Comparison of ENCODE assay signal across 8 mouse cellular contexts in genomic region chr4:136310229-136311041, GRCm38 (mm10). TPM values are rescaled to one million over a fixed set of nuclear protein-coding genes. Genes with fewer than 3 reads are reported as not detected.
DNase-seq lines count a peak whose midpoint lies in the region; ATAC-seq and TF ChIP-seq lines count a peak whose summit lies in the region.

TSS of gene Hnrnpr (plus strand) at chr4:136310942.

- peak within 1 kb of the TSS; percentile 84 to 98 for H3K4me3 ChIP-seq in ES-E14 (ENCODE audit: insufficient read depth in 1 of 2, low read depth in 1 of 2, low read length in 2 of 2, poor library complexity in 1 of 2, severe bottlenecking in 1 of 2)
- peak within 1 kb of the TSS; percentile 86 for H3K4me3 ChIP-seq in forebrain, embryonic 15.5 days
- peak within 1 kb of the TSS; percentile 92 for H3K4me3 ChIP-seq in lung, adult 2 months (replicated peaks; ENCODE audit: extremely low read depth, low read depth, low read length)

- WGBS in forebrain, embryonic 15.5 days = under 1% methylated on average over 65 of the region's 65 CpGs
- under 1% methylated on average over 63 of the region's 65 CpGs for WGBS in lung, adult 2 months

- TF ChIP-seq POLR2A in lung, adult 2 months (IDR thresholded peaks at IDR 0.05; ENCODE audit: borderline replicate concordance, extremely low read depth, low read depth, low read length) = peak; percentile 22; the same call in 1 of the 2 replicates

- ATAC-seq in forebrain, embryonic 15.5 days (replicated peaks) = peak; percentile 100
- ATAC-seq in neutrophil, adult 5-6 weeks (ENCODE audit: extremely low read depth, insufficient number of reproducible peaks, low FRiP score, poor library complexity, severe bottlenecking) = peak; percentile 99

- in situ Hi-C loops in ES-E14 (cut with MboI; ENCODE audit: low sequenced_read_pairs in 2 of 2, unreplicated experiment in 2 of 2) = no loop called here

- no peaks in the 10 kb centered on the region for H3K36me3 ChIP-seq in ES-E14 (ENCODE audit: control insufficient read depth, insufficient read depth, low read length, poor library complexity, severe bottlenecking)
- no peaks in the 10 kb centered on the region for H3K36me3 ChIP-seq in forebrain, embryonic 15.5 days

- intact Hi-C loops in heart, postnatal 25 days (cut with DNase I) = no loop called here

- H3K4me2 ChIP-seq in forebrain, embryonic 15.5 days (replicated peaks) = peak within 1 kb of the TSS; percentile 79

- H3K4me1 ChIP-seq in ES-E14 (ENCODE audit: control insufficient read depth in 2 of 2, insufficient read depth in 2 of 2, low read length in 2 of 2, poor library complexity in 1 of 2) = peaks cover 0 to 3% of the 10 kb centered on the region in 2 experiments; a peak in 3 of 4 replicates
- peaks cover 42% of the 10 kb centered on the region for H3K4me1 ChIP-seq in forebrain, embryonic 15.5 days
- peaks cover 9% of the 10 kb centered on the region for H3K4me1 ChIP-seq in lung, adult 2 months (ENCODE audit: control insufficient read depth, insufficient read depth, low read length)

- peak within 1 kb of the TSS; percentile 100 for H3K9ac ChIP-seq in ES-E14 (ENCODE audit: insufficient read depth, low read depth, low read length, poor library complexity, severe bottlenecking)
- peak within 1 kb of the TSS; percentile 94 for H3K9ac ChIP-seq in forebrain, embryonic 15.5 days (replicated peaks)

- peak within 1 kb of the TSS; percentile 98 for H3K27ac ChIP-seq in ES-E14 (ENCODE audit: insufficient read depth, low read depth, low read length, poor library complexity, severe bottlenecking)
- H3K27ac ChIP-seq in forebrain, embryonic 15.5 days (replicated peaks) = peak within 1 kb of the TSS; percentile 96

- H3K9me3 ChIP-seq in ES-E14 (ENCODE audit: control insufficient read depth, insufficient read depth, low read depth, low read length) = no peaks in the 10 kb centered on the region
- no peaks in the 10 kb centered on the region for H3K9me3 ChIP-seq in forebrain, embryonic 15.5 days

- peak; percentile 96 for DNase-seq in ES-E14 (ENCODE audit: low read depth, low spot score)
- DNase-seq in cerebellum, adult 11-12 months = peak; percentile 99
- DNase-seq in heart, postnatal 25 days (ENCODE audit: low spot score) = peak; percentile 98
- DNase-seq in layer of hippocampus, adult 18-20 months (ENCODE audit: low spot score in 2 of 2) = peak; percentile 97 to 99
- DNase-seq in lung, adult 2 months = peak; percentile 98
- DNase-seq in thymus, adult 18-20 months = peak; percentile 98 to 99

- TF ChIP-seq CTCF in lung, adult 2 months (IDR thresholded peaks at IDR 0.05; ENCODE audit: insufficient read depth, low read length) = no peak

- no peaks in the 10 kb centered on the region for H3K27me3 ChIP-seq in forebrain, embryonic 15.5 days

TF ChIP-seq in ES-E14, 5 proteins besides CTCF, POLR2A, EP300 and RAD21:
- TF ChIP-seq MAFK (IDR thresholded peaks at IDR 0.05; ENCODE audit: insufficient read depth, low read depth, low read length) = no peak
- no peak for TF ChIP-seq ZNF384 (IDR thresholded peaks at IDR 0.05; ENCODE audit: low read depth, low read length)
- peak; percentile 70; the same call in 1 of the 2 replicates for TF ChIP-seq HCFC1 (IDR thresholded peaks at IDR 0.05; ENCODE audit: borderline replicate concordance, insufficient read depth, low read length)
- peak; percentile 92 for TF ChIP-seq CHD2 (IDR thresholded peaks at IDR 0.05; ENCODE audit: low read depth, low read length)
- no peak for TF ChIP-seq ZC3H11A (IDR thresholded peaks at IDR 0.05; ENCODE audit: borderline replicate concordance, low read depth, low read length)

RNA-seq across cellular contexts. Expression of gene Hnrnpr, which starts in this region (rescaled TPM):
- 58.1 and 73.4 TPM in 2 replicates for total RNA-seq in ES-E14 (2012; rRNA removed)
- polyA plus RNA-seq in forebrain, embryonic 15.5 days (2015; fragmentation: Nextera tagmentation; extraction: Ambion mirVana) = 247 and 258 TPM in 2 replicates
- 10 to 100 TPM; 44.6 to 44.9 TPM for total RNA-seq in heart, postnatal 25 days (2021)
- total RNA-seq in layer of hippocampus, adult 18-20 months (2021) = 10 to 100 TPM; 82.8 to 88.6 TPM
- 10.0 and 18.3 TPM in 2 replicates for polyA plus RNA-seq in lung, adult 2 months (2012; rRNA removed)
- total RNA-seq in neutrophil, adult 5-6 weeks (2017) = 158 and 175 TPM in 2 replicates

Comparison
In these comparisons a context has a peak if more than half of its experiments do, and no peak if none do; other contexts are left out.
1. Peak in every context shown above with its lines: DNase-seq, ATAC-seq, H3K4me3 ChIP-seq and H3K27ac ChIP-seq.
2. RNA of gene Hnrnpr (polyA plus RNA-seq): 247 to 258 TPM in forebrain, embryonic 15.5 days; 10.0 to 18.3 TPM in lung, adult 2 months; every median in the first group is over 10 times any median in the second.